Mouse (Mus musculus) embryonic facial prominence, embryonic 10.5 days (tissue): Measurements from ENCODE around the gene Mtmr2. TPM values are rescaled to one million over a fixed set of nuclear protein-coding genes. Genes with fewer than 3 reads are reported as not detected.

Source experiments
- polyA plus RNA-seq: library from polyadenylated mRNA; unstranded; fragments of >200 nt; fragmentation: Nextera tagmentation; extraction: Ambion mirVana; gene quantifications from 2 replicates; pipeline ENCODE4 v1.2.1, GENCODE M21; 2016

Gene Mtmr2
- polyA plus RNA-seq, 1 experiment from 2014 or later = 89.3 TPM

Other genes starting within 250 kb of the Mtmr2 start
- gene Cep57, start 78.7 kb downstream of the Mtmr2 start, polyA plus RNA-seq = 59.1 and 65.0 TPM in 2 replicates
- 20.1 and 23.0 TPM in 2 replicates for gene Fam76b, start 79.3 kb downstream of the Mtmr2 start, polyA plus RNA-seq